Mouse (Mus musculus) left cerebral cortex, postnatal 10 days (tissue): ENCODE data around the gene Olfr462. TPM values are rescaled to one million over a fixed set of nuclear protein-coding genes. Genes with fewer than 3 reads are reported as not detected.
"Not testable (repeated sequence)": the region's sequence is repeated elsewhere in the genome, so short reads cannot be mapped to it uniquely, and the experiment has no call there.

Experiments used
- DNase-seq, 2 experiments: peaks; one replicate each; pipeline ENCODE4 v3.0.0; 2021 to 2022; ENCODE audit warnings: low spot score in 2 of 2, mixed read lengths in 1 of 2; ENCODE audit errors: extremely low spot score in 1 of 2
- intact Hi-C: fragments of 180-260 bp; cut with DNase I; formaldehyde crosslinking; loops from one replicate; pipeline ENCODE4 v1.15.1; 2025
- total RNA-seq, 2 experiments: library from RNA; stranded (reverse); gene quantifications; 2 replicates each; pipeline ENCODE4 v1.2.3; 2021

Gene Olfr462
- not detected for total RNA-seq

GRCm38 (mm10) chr11:87892168-87892567 lies at the start of gene Olfr462:
Gene Olfr462 (minus strand): TSS chr11:87892268.
- intact Hi-C loops, result no loop called here
- DNase-seq, result no peak

DNA sequence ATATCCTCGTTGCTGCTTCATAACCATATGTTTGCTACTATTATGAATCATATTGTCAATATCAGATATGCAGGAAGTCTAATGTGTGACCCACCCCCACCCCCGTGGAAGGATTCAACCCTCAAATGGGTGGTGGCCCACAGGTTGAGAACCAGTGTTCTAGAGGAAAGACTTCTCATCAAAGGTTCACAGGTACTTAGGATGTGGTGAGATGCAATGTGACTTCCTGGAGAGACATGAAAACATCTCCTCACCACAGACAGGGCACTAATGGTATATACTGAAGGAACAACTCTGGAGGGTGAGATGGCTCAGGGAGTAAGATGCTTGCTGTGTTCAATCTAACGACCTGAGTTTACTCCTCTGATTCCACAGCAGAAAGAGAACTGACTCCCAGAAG lies 43.4 kb upstream of the Olfr462 start:
- no peak for DNase-seq
- intact Hi-C loops, result no loop called here

DNA sequence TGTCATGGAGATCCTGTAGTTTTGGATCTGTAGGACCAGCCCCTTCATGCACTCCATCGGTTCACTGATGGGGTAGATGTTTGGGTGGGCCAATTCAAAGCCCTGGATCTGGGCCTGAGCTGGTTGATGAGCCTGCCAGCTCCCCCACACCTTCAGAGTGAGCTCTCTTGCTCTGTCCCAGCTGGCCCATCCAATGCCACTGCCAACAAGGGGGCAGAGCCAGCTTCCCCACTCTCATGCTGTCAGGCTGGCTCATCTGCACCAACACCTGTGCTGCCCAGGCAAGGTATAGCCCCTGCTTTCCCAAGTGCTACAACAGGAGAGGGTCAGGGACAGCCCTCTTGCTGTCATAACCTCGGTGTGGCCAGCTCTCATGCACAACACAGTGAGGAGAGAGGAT lies 41.7 kb upstream of the Olfr462 start:
- DNase-seq, result no peak
- intact Hi-C loops, result no loop called here

- intact Hi-C loops, result no loop called here
- no peak for DNase-seq
Measured at GRCm38 (mm10) chr11:87930348-87930747, 38.3 kb upstream of the Olfr462 start.

DNA sequence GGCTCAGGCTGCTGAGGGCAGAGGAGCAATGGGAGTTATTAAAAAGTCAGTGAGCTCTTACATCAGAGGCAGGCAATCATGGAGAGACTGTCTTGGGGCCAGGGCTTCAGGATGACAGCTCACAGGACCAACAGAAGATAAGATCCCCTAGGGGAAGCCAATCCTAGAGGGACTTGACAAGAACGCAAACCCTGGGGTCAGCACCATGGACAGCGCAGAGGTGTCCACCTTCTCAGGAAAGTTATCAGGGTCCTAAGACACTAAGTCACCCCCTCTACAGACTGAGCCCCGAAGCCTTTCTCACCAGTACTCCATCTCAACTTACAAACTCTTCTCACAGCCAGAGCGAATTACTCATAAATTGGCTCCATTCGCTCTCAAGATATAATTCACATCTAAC lies 28.9 kb upstream of the Olfr462 start, which contains the start of gene Olfr464:
Olfr464 (minus strand) TSS at position 2 of the 400 bp plus-strand sequence.
- intact Hi-C loops, result no loop called here
- no peak for DNase-seq

DNA sequence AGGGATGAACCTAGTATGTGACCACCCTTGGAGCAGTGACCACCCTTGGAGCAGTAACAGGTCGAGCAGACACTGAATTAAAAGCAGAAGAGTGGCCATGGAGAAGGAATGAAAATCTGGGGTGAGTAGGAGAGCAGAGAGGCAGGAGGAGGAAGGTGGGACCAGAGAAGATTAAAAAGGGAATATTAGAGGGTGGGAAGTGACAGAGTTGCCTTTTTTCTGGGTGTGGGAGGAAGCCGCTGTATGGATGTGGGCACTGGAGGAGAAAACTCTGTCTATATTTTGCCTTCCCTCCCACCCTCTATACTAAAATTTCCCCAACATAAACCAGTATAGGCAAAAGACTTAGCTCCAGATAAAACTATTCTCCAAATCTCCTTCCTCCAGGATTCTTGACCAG lies 28.2 kb upstream of the Olfr462 start:
- intact Hi-C loops, result no loop called here
- DNase-seq, result no peak

GRCm38 (mm10) chr11:87916005-87916404 lies 23.9 kb upstream of the Olfr462 start:
- intact Hi-C loops, result no loop called here
- DNase-seq, result no peak

DNA sequence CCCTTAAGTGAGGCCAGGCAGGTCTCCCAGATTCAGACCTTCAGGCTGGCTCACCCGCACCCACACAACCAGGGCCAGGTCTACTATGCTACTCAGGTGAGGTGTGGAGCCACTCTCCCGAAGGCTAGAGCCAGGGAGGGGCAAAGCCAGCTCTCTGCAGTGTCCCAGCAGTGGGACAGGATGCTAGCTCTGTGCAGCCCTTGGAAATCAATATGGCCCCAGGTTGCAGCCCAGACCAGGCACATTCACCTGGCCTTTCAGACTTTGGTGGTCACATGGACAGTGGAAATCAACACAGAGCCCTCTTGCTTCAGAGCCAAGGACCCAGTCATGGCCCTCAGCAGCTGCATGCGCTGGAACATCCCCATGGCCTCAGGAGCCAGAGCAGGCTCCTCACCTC lies 12.3 kb upstream of the Olfr462 start:
- DNase-seq, result no peak
- intact Hi-C loops, result no loop called here

- DNase-seq, result no peak
Measured at GRCm38 (mm10) chr11:87897287-87897686, 5.2 kb upstream of the Olfr462 start, which contains the start of gene Olfr463. Gene Olfr463 (minus strand): TSS chr11:87897387.

DNA sequence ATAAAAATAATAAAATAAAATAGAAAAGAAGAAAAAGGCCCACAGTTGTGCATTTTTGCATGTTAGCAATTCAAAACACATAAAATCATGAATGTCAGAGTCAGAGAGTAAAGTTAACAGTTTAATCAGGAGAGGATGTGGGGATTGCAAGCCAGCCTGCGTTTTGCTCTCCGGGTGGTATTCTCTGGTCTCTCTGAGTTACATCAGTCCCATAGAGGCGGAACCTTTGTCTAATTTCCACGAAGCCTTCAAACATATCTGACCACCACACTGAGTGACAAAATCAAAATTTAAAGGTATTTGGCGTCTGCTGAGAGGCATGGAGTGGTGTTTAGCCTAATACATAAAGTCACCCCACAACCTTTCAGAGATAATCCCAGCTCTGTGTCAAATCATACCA lies 7.2 kb downstream of the Olfr462 start:
- intact Hi-C loops, result no loop called here
- no peak for DNase-seq

More at GRCm38 (mm10) chr11:87897287-87897686, 5.2 kb upstream of the Olfr462 start, which contains the start of gene Olfr463:
- intact Hi-C loops, result no loop called here

- intact Hi-C loops, result no loop called here
- no peak for DNase-seq
Measured at GRCm38 (mm10) chr11:87883493-87883892, 8.6 kb downstream of the Olfr462 start.

GRCm38 (mm10) chr11:87881714-87882113 lies 10.4 kb downstream of the Olfr462 start:
- intact Hi-C loops, result no loop called here
- DNase-seq, result no peak

DNA sequence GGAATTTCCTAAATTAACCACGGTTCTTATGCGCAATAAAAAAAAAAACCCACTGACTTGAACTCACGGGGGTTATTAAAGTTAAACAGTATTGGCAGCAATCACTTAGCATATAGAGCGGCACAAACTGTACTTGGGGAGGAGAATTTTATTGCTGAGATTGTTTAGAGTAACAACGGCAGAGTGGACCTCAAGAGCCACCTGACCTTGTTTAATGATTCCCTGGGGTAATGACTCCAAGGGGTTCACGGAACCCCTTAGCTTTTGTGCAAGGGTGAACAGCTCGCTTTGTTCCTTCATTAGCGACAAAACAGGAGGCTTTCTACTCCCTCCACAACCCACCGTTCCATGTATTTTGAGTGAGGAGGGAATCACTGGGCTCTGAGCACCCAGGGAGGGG lies 12.2 kb downstream of the Olfr462 start:
- intact Hi-C loops, result no loop called here
- DNase-seq, result no peak

DNA sequence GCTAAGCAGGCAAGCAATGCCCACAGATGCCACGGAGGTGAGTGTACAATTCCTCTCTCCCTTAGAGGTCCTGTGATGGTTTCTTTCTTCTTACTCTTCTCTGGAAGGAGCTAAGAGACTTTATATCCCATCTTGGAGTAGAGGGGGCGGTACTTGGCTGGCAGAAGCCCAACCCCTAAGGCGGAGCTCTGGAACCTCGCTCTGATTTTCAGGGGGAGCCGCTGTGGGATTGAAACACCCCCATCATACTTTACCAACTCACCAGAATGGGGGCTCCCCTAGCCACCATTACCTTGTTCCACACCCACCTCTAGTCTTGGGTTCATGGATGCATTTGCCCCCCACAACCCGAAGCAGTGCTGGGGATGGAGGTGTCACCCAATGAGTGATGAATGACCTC lies 16.6 kb downstream of the Olfr462 start, which contains the start of gene Epx:
Epx (minus strand) TSS at position 101 of the 400 bp plus-strand sequence.
- intact Hi-C loops, result no loop called here
- DNase-seq, result no peak

DNA sequence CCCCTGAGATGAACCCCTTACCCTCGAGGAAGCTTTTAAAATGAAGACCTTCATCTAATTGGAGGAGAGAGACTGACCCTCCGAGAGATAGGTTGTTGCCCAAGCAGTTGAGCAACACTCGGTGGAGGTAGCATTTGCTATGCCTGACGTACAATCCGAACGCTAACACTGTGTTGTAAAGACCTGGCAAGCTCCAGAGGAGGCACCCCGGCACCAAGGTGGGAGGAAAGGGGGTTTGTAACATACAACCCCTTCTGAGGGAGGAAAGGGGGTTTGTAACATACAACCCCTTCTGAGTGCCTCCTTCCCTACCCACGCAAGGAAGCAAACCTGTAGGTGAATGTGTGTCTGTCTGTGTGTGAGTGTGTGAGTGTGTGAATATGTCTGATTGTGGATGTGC lies 20.3 kb downstream of the Olfr462 start:
- intact Hi-C loops, result no loop called here
- no peak for DNase-seq

- intact Hi-C loops, result no loop called here
- DNase-seq, result no peak
Measured at GRCm38 (mm10) chr11:87870096-87870495, 22.0 kb downstream of the Olfr462 start.

GRCm38 (mm10) chr11:87866891-87867290 lies 25.2 kb downstream of the Olfr462 start:
- DNase-seq, intact Hi-C loops: not testable (repeated sequence)

- intact Hi-C loops, result no loop called here
- DNase-seq, result no peak
Measured at GRCm38 (mm10) chr11:87862805-87863204, 29.3 kb downstream of the Olfr462 start.

GRCm38 (mm10) chr11:87860426-87860825 lies 31.6 kb downstream of the Olfr462 start:
- intact Hi-C loops, result no loop called here
- DNase-seq, result no peak

DNA sequence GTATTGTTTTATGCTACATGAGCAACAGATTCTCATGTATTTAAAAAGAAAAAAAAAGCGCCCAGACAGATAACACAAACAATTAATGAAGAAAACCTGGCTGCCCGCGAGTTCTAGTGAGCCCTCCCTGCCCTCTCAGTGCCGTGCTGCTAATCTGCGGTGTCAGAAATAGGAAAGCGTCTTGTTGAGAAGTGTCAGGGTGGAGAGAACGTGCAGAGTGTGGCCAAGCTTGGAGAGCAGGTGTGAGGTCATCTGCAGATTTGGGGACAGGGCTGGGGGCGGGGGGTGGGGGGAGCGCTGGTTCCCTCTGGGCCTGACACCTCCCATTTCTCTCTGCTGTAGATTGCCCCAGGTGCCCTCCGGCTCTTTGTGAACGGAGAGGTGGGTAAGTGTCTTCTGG lies 32.8 kb downstream of the Olfr462 start:
- DNase-seq, result no peak
- intact Hi-C loops, result no loop called here

DNA sequence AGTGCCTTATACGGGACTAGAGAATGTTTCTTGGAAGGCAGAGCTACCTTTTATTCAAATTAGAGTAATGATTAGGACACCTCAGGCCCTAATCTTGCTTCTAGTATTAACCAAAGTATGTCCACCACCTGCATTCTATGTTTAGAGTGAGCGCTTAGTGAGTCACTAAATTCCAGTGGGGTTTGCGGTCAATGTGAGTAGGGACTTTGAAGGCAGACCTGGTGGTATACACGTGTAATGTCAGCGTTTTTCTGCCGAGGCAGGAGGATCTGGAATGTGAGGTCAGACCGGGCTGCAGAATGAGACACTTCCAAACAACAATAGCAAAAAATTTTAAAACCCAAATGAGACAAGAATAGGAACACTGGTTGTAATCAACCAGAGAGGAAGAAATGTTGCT lies 37.5 kb downstream of the Olfr462 start:
- intact Hi-C loops, result no loop called here
- DNase-seq, result no peak
